Mouse (Mus musculus) cerebellum, postnatal 36 days (tissue): ENCODE measurements at regions not wholly inside any gene's neighbourhood (a gene's known extent, or its start where the extent isn't known, plus 50 kb on each side); places are given as distances from the start of the nearest gene placed in this dataset.

Source experiments
- DNase-seq, 2 experiments: peaks; one replicate each; pipeline ENCODE4 v3.0.0; 2021 to 2022; ENCODE audit warnings: mixed read lengths in 2 of 2

DNA sequence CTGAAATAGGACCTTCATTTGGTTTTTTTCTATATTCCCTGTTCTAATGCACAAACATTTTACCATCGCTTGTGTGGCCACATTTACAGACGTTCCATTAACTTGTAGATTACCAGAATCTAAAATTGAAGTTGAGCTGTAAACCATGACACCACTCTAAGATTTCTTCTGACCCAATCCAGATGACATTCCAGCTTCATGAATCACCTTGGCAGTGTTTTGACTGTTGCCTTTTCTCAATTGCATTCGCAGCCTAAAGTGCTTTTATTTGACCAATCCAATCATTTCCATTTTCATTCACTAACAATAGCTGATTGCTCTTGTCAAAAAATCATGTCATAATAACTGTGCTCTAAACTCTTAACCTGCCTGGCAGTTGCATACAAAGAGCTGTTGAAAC is 144.8 kb downstream of the Mdfic start:
- DNase-seq = no peak

DNA sequence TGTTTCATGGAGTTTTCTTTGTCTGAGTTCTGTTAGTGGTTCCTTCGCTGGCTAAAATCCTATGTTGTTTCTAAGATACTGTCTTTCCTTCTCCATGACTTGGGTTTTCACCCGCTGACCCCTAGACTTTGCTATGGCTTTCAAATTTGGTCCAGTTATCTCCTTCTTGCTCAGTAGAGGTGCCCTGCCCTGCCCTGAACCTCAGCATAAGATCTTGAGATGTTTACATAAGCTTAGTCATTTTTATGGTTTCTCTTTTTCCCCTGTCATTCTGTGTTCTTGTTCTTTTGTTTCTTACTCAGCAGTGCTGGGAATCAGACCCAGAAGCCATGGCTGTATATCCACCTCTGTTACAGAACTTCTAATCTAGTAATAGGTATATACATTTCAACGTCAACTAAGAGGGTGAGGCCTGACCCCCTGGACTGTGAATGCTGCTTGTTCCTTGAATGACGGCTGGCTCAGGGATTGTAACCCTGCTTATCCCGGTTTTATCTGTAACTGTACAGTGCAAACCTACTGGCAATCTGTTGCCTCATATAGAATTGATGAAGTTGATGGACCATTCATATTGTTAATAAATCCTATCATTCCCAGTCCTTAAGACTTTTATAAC is 161.9 kb downstream of the Mdfic start:
- no peak for DNase-seq

DNA sequence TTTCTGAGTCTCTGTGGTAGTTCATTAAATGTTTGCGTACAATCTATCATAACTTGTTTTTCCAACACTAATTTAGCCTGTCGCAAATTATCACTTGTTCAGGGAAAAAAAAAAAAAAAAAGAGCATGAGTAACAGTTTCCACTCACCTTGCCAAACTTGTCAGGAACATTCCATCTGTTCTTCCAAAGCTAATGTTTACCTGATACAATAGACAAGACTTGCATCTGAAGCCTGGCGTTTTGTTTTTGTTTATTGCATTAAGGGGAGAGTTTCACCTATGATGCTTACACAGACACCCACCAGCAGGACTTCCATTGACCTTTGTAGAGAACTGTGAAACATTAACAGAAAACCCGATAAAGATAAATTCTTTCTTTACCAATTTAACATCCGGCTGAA is 172.6 kb downstream of the Mdfic start:
- no peak for DNase-seq

DNA sequence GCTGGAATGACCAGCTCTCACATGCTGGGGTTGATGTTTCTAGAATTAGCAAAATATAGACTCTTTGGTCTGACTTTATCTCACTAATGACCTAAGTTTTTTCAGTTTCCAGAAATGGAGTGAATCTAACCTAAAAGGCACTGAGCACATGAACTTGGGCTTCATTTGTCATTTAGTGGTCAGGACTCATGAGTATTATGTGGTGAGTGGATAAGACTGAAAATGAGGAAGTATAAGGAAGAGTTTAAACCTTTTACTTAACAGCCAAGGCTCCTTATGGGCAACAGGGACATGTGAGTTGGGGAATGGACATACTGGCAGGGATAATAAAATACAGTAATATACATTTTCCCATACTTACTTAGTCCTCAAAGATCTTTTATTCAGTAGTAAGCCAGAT is 180.0 kb downstream of the Mdfic start:
- DNase-seq = no peak

DNA sequence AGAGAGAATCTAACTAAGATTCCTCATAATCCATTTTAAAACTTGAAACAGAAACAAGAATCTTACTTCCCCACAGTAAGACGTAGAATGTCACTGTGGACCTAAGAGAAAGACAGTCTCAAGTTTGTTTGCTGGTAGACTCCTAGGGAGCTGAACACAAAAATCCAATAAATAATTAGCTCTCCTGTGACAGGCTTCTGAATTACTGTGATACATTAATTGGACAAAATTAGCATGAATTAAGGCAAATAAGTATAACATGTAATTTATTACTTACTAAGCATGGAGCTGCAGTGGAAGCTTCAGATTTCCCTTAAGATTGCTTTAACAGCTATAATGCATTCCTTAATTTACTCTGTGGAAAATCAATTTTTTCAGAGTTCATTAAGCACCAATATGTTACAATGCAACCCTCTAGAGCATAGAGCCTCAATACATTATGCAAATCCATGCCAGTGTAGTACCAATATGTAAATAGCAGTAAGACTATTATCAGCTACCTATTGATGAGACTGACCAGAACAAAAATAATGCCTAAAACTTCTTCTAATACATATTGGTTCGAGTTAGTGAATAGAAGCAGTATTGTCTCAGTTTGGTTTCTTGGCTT is 182.3 kb downstream of the Mdfic start:
- no peak for DNase-seq

DNA sequence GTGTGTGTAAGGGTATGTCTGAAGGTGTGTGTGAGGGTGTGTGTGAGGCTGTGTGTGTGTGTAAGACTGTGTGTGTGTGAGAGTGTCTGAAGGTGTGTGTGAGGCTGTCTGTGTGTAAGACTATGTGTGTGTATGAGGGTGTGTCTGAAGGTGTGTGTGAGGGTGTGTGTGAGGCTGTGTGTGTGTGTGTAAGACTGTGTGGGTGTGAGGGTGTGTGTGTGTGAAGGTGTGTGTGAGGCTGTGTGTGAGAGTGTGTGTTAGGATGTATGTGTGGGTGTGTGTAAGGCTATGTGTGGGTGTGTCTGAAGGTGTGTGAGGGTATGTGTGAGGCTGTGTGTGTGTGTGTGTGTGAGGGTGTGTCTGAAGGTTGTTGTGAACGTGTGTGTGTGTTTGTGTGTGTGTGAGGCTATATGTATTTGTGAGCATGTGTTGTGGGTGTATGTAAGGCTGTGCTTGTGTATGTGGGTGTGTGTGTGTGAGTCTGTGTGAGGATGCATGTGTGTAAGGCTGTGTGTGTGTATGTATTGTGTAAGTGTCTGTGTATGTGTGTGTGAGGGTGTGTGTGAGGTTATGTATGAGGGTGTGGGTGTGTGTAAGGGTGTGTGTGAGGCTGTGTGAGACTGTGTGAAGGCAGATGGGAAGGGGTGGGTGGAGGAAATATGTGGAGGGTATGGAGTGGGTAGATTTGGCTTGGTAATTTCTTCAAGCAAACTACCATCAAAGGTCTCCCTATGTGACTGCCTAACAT is 190.1 kb downstream of the Mdfic start:
- DNase-seq = no peak

DNA sequence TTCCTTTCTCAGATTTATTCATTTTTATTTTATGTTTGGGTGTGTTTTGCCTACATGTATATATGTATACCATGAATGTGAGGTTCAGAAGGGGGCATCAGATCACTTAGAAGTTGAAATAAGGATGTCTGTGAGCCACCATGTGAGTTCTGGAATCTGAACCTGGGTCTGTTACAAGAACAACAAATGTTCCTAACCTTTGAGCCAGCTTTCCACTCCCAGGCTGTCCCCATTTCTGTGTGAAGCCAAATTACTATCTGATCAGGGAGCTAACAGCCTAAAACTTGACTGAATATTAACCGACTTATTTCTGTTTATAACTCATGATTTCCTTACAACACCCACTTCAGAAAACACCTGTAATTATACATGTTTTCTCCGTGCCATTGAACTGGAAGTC is 209.2 kb downstream of the Mdfic start:
- no peak for DNase-seq

DNA sequence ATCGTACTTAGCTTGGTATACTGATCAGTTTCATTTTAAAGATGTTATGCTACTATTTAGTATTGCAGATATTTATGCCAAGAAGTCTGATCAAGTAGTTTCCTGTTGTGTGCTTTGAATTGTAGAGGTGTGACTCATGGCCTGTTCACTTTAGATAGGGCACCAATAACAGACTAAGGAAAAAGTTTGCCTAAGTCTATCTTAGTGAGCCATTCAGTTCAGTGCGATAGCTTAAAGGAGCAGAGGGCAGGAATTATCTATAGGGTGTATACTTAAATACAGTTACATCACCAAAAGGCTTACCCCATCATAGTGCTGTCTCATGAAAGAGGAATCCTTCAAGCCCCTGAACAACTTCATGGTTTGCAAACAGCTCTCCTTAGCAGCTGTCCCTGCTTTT is 229.8 kb downstream of the Mdfic start:
- DNase-seq = no peak

DNA sequence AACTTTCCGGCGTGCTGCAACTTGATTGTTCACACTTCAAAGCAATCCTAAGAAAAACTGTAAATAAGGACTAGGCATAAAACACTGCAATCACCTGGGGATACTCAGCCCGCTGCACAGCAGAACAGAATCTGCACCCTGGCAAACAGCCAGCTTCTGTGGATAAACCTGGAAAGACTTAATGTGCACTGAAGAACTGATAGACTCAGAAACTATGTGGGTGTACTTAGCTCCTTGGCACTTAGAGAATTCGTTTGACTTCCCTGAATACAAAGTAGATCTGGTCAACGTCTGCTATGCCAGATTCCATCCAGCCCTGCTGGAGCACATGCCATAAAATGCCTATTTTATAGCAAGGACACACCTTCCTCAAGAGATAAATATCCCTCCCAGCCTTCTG is 266.9 kb downstream of the Mdfic start:
- DNase-seq = peak; percentile 1 to 4
